Mouse (Mus musculus) olfactory bulb, adult 2 months (tissue): ENCODE data around the gene Mtcl1.
"Not testable (repeated sequence)": the region's sequence is repeated elsewhere in the genome, so short reads cannot be mapped to it uniquely, and the experiment has no call there.

Experiments used
- CTCF ChIP-seq: fragments of 200-500 bp; IDR thresholded peaks from 2 replicates; pipeline ENCODE4 v1.5.1; 2012; ENCODE audit warnings: low read depth, mild to moderate bottlenecking, low read length, moderate library complexity; ENCODE audit not compliant: insufficient read depth
- POLR2A ChIP-seq: fragments of 200-500 bp; IDR thresholded peaks from 2 replicates; pipeline ENCODE4 v1.6.1; 2012; ENCODE audit warnings: mild to moderate bottlenecking, low read depth, low read length, moderate library complexity; ENCODE audit not compliant: insufficient read depth

GRCm38 (mm10) chr17:66424601-66425000 is 24.9 kb downstream of the Mtcl1 start:
- TF ChIP-seq CTCF, POLR2A: not testable (repeated sequence)
